Mouse (Mus musculus) ES-E14 (cell line): Measurements from ENCODE around the gene Slc39a5. TPM values are rescaled to one million over a fixed set of nuclear protein-coding genes. Genes with fewer than 3 reads are reported as not detected.
A peak's percentile ranks its signal among the peaks of the same experiment; 100 is the strongest.

ENCODE experiments used
- DNase-seq: peaks from one replicate; pipeline ENCODE4 v3.0.0-alpha.2; 2013; ENCODE audit warnings: low read depth, low spot score
- H3K27ac ChIP-seq: 2 replicates; pipeline ENCODE4 v1.5.1; 2012; ENCODE audit warnings: low read depth, mild to moderate bottlenecking, low read length, moderate library complexity, mixed read lengths; ENCODE audit not compliant: poor library complexity, insufficient read depth, severe bottlenecking
- H3K36me3 ChIP-seq: 2 replicates; pipeline ENCODE4 v1.6.1; 2012; ENCODE audit warnings: mild to moderate bottlenecking, low read length, moderate library complexity, mixed read lengths; ENCODE audit not compliant: control insufficient read depth, poor library complexity, insufficient read depth, severe bottlenecking
- H3K4me1 ChIP-seq, 2 experiments: fragments of 150-350 bp in 1 of 2; sonication (generic) in 1 of 2; 2 replicates each; pipeline ENCODE4 v1.6.1; 2012; ENCODE audit warnings: low read length in 2 of 2, mild to moderate bottlenecking in 1 of 2, mixed read lengths in 1 of 2; ENCODE audit not compliant: control insufficient read depth in 2 of 2, insufficient read depth in 2 of 2, poor library complexity in 1 of 2
- H3K4me3 ChIP-seq, 2 experiments: fragments of 150-350 bp in 1 of 2; sonication (generic) in 1 of 2; 2 replicates each; pipeline ENCODE4 v1.5.1; 2012; ENCODE audit warnings: low read length in 2 of 2, low read depth in 1 of 2, mild to moderate bottlenecking in 1 of 2, mixed read lengths in 1 of 2; ENCODE audit not compliant: insufficient read depth in 1 of 2, poor library complexity in 1 of 2, severe bottlenecking in 1 of 2
- H3K9ac ChIP-seq: 2 replicates; pipeline ENCODE4 v1.6.1; 2012; ENCODE audit warnings: low read depth, mild to moderate bottlenecking, low read length, mixed read lengths; ENCODE audit not compliant: poor library complexity, insufficient read depth, severe bottlenecking
- H3K9me3 ChIP-seq: fragments of 150-350 bp; sonication (generic); 2 replicates; pipeline ENCODE4 v1.6.1; 2012; ENCODE audit warnings: low read depth, mild to moderate bottlenecking, low read length; ENCODE audit not compliant: control insufficient read depth, insufficient read depth
- CHD2 ChIP-seq: IDR thresholded peaks from 2 replicates; pipeline ENCODE4 v1.6.1; 2014; ENCODE audit warnings: mild to moderate bottlenecking, low read depth, low read length, inconsistent platforms
- HCFC1 ChIP-seq: IDR thresholded peaks from 2 replicates; pipeline ENCODE4 v1.6.1; 2012; ENCODE audit warnings: low read length, inconsistent platforms, borderline replicate concordance; ENCODE audit not compliant: insufficient read depth
- MAFK ChIP-seq: IDR thresholded peaks from 2 replicates; pipeline ENCODE4 v1.6.1; 2014; ENCODE audit warnings: mild to moderate bottlenecking, low read depth, low read length, inconsistent platforms; ENCODE audit not compliant: insufficient read depth
- ZC3H11A ChIP-seq: IDR thresholded peaks from 2 replicates; pipeline ENCODE4 v1.6.1; 2012; ENCODE audit warnings: low read depth, mild to moderate bottlenecking, inconsistent platforms, low read length, borderline replicate concordance
- ZNF384 ChIP-seq: IDR thresholded peaks from 2 replicates; pipeline ENCODE4 v1.6.1; 2012; ENCODE audit warnings: low read depth, low read length, inconsistent platforms
- in situ Hi-C, 2 experiments: fragments of 600-800 bp; cut with MboI; formaldehyde crosslinking; loops; one replicate each; pipeline ENCODE4 v1.15.1; 2025; ENCODE audit warnings: low sequenced_read_pairs in 2 of 2, inconsistent platforms in 1 of 2; ENCODE audit not compliant: unreplicated experiment in 2 of 2
- total RNA-seq: library from RNA; depleted of rRNA; stranded (reverse); fragments of 300-350 nt; gene quantifications from 2 replicates; pipeline ENCODE4 v1.2.3, GENCODE M21; 2012

Slc39a5 gene
- total RNA-seq, 1 experiment, result 0.36 TPM

- peaks cover 18% of the 10 kb centered on the region for H3K36me3 ChIP-seq
- H3K4me1 ChIP-seq, result peaks cover 2 to 5% of the 10 kb centered on the region in 2 experiments; a peak in 1 of 4 replicates
- in situ Hi-C loops, result no loop called here
- H3K9me3 ChIP-seq, result no peaks in the 10 kb centered on the region
- peak overlapping the region; percentile 95 for H3K4me3 ChIP-seq
- H3K9ac ChIP-seq, result peak overlapping the region; percentile 93
- H3K27ac ChIP-seq, result no peak overlapping the region
- TF ChIP-seq ZC3H11A, result no peak
- no peak for TF ChIP-seq ZNF384
- no peak for TF ChIP-seq HCFC1
- no peak for TF ChIP-seq MAFK
- no peak for TF ChIP-seq CHD2
- no peak for DNase-seq
These were observed 11.5 kb upstream of the Slc39a5 start for GRCm38 (mm10) chr10:128412558-128412957.

- no peak for DNase-seq
- H3K27ac ChIP-seq, result peak overlapping the region; percentile 85
- peaks cover 2 to 5% of the 10 kb centered on the region in 2 experiments; a peak in 1 of 4 replicates for H3K4me1 ChIP-seq
- peak overlapping the region; percentile 93 for H3K9ac ChIP-seq
- in situ Hi-C loops, result no loop called here
- H3K9me3 ChIP-seq, result no peaks in the 10 kb centered on the region
- TF ChIP-seq CHD2, result no peak
- TF ChIP-seq HCFC1, result no peak
- no peak for TF ChIP-seq MAFK
- TF ChIP-seq ZNF384, result no peak
- no peak for TF ChIP-seq ZC3H11A
- H3K36me3 ChIP-seq, result peaks cover 18% of the 10 kb centered on the region
- peak overlapping the region; percentile 95 for H3K4me3 ChIP-seq
These were observed 11.0 kb upstream of the Slc39a5 start for GRCm38 (mm10) chr10:128412055-128412381.

DNA sequence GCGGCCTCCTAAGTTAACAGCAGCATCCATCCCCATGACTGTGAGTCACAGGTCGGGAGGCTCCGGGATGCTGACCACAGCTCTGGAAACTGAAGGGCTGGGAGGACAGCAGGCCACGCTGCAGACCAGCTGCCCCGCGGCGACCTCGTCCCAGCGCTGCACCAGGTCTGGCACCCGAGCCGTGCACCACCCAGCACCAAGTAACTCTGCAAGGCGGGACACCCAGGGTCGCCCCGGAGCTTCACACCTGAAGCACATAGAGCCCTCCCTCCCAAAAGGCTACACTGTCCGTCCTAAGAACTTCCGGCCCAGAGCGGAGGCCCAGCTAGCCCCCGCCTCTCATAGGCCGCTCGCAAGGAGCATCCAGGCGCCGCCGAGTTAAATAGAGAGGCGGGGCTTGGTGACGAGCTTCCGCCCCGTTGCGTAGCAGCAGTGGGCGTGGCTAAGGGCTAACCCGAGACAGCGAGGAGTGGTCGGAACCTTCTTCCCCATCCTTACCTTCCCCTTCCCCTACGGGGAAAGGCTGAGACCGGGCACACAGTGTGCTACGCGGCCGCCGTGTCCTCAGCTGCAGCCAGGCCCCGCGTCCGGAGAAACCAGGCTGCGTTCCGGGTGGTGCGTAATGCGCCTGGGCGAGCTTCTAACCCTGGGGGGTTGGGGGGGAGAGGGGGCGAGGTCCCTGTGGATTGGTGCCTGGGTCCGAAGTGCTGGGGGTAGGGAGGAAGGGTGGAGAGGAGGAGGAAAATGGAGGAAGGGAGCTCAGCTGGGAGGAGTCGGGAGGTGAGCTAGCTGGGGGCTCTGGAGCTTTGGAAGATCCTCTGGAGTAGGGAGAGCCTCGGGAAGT lies 10.4 kb upstream of the Slc39a5 start, which contains the start of the genes Nabp2 and Rnf41:
Gene Nabp2, minus strand, starts transcription at position 282 of the 844 bp plus-strand sequence.
Gene Rnf41, plus strand, starts transcription at position 447 of the 844 bp plus-strand sequence.
- DNase-seq, result peak; percentile 98
- TF ChIP-seq HCFC1 (peak; percentile 52; the same call in 1 of the 2 replicates), CHD2 (0 out of 2 replicates have a peak, but pooled peaks have one; percentile 17), MAFK (no peak)
- H3K4me3 ChIP-seq, result peak within 1 kb of the TSS; percentile 95
- peak within 1 kb of the TSS; percentile 85 for H3K27ac ChIP-seq
- no peaks in the 10 kb centered on the region for H3K9me3 ChIP-seq
- peak within 1 kb of the TSS; percentile 93 for H3K9ac ChIP-seq
- H3K4me1 ChIP-seq, result peaks cover 2 to 5% of the 10 kb centered on the region in 2 experiments; a peak in 1 of 4 replicates
- peaks cover 15% of the 10 kb centered on the region for H3K36me3 ChIP-seq
- in situ Hi-C loops, result no loop called here

GRCm38 (mm10) chr10:128410560-128410845 lies 9.5 kb upstream of the Slc39a5 start:
- no peak for TF ChIP-seq ZC3H11A
- TF ChIP-seq CHD2, result no peak
- no peak for TF ChIP-seq MAFK
- TF ChIP-seq HCFC1, result no peak
- no peak for TF ChIP-seq ZNF384
- Histone ChIP-seq H3K9ac (peak overlapping the region; percentile 60; the same call in 1 of the 2 replicates), H3K27ac (no peak overlapping the region), H3K9me3 (no peaks in the 10 kb centered on the region), H3K36me3 (peaks cover 15% of the 10 kb centered on the region), H3K4me1 (peaks cover 2 to 5% of the 10 kb centered on the region in 2 experiments; a peak in 1 of 4 replicates), H3K4me3 (peak overlapping the region; percentile 42 to 95; a peak in 3 of 4 replicates)
- in situ Hi-C loops, result no loop called here
- no peak for DNase-seq
